Mouse (Mus musculus) olfactory bulb, adult 2 months (tissue): Measurements from ENCODE around the gene Alg10b. TPM values are rescaled to one million over a fixed set of nuclear protein-coding genes. Genes with fewer than 3 reads are reported as not detected.

ENCODE experiments used
- H3K27ac ChIP-seq: fragments of 200-500 bp; 2 replicates; pipeline ENCODE4 v1.5.1; 2012; ENCODE audit warnings: low read depth, low read length; ENCODE audit not compliant: insufficient read depth
- H3K4me1 ChIP-seq: fragments of 200-500 bp; 2 replicates; pipeline ENCODE4 v1.6.1; 2012; ENCODE audit warnings: low read length; ENCODE audit not compliant: control insufficient read depth, insufficient read depth
- H3K4me3 ChIP-seq: fragments of 200-500 bp; 2 replicates; pipeline ENCODE4 v1.5.1; 2012; ENCODE audit warnings: mild to moderate bottlenecking, low read depth, low read length, moderate library complexity; ENCODE audit not compliant: insufficient read depth
- CTCF ChIP-seq: fragments of 200-500 bp; IDR thresholded peaks from 2 replicates; pipeline ENCODE4 v1.5.1; 2012; ENCODE audit warnings: low read depth, mild to moderate bottlenecking, low read length, moderate library complexity; ENCODE audit not compliant: insufficient read depth
- POLR2A ChIP-seq: fragments of 200-500 bp; IDR thresholded peaks from 2 replicates; pipeline ENCODE4 v1.6.1; 2012; ENCODE audit warnings: mild to moderate bottlenecking, low read depth, low read length, moderate library complexity; ENCODE audit not compliant: insufficient read depth
- WGBS: fragments of 180-500 bp; shearing (Covaris S2); methylation state at CpG from one replicate; pipeline ENCODE4 v1.1.7; 2018; 5-methylcytosine and 5-hydroxymethylcytosine counted together
- polyA plus RNA-seq: library from polyadenylated mRNA; stranded (reverse); fragments of >200 nt; gene quantifications from 2 replicates; pipeline ENCODE4 v1.2.4, GENCODE M21; 2012; ENCODE audit warnings: low replicate concordance; ENCODE audit not compliant: missing spikeins, insufficient read depth, insufficient read length

The Alg10b gene
- polyA plus RNA-seq, 1 experiment, result not detected

GRCm38 (mm10) chr15:90249694-90250093, 25.6 kb downstream of the Alg10b start:
- H3K4me3 ChIP-seq, result no peak overlapping the region
- 25% methylated on average over 3 of the region's 3 CpGs for WGBS
- H3K4me1 ChIP-seq, result no peaks in the 10 kb centered on the region
- TF ChIP-seq POLR2A (no peak), CTCF (no peak)
- H3K27ac ChIP-seq, result no peak overlapping the region

- Histone ChIP-seq H3K27ac (no peak overlapping the region), H3K4me1 (no peaks in the 10 kb centered on the region), H3K4me3 (no peak overlapping the region)
- no peak for TF ChIP-seq CTCF
- no peak for TF ChIP-seq POLR2A
- 93% methylated on average over 7 of the region's 7 CpGs for WGBS
Measured at GRCm38 (mm10) chr15:90282876-90283275, 58.8 kb downstream of the Alg10b start.
